Mouse (Mus musculus): ENCODE measurements around the gene Ubash3a. TPM values are rescaled to one million over a fixed set of nuclear protein-coding genes. Genes with fewer than 3 reads are reported as not detected.
"Not testable (repeated sequence)": the region's sequence is repeated elsewhere in the genome, so short reads cannot be mapped to it uniquely, and the experiment has no call there.

Ubash3a gene
- polyA plus RNA-seq, 1 experiment: not detected

GRCm38 (mm10) chr17:31266321-31266950 is 58.8 kb downstream of the Ubash3a start:
- TF ChIP-seq CTCF (IDR thresholded peaks at IDR 0.05; ENCODE audit: borderline replicate concordance, insufficient read depth, low read length): no peak
- TF ChIP-seq POLR2A (IDR thresholded peaks at IDR 0.05; ENCODE audit: low read depth, low read length): no peak
- Histone ChIP-seq H3K4me1 (ENCODE audit: control insufficient read depth, insufficient read depth, low read length) (no peaks in the 10 kb centered on the region), H3K4me3 (ENCODE audit: insufficient read depth, low read length) (no peak overlapping the region), H3K27ac (ENCODE audit: insufficient read depth, low read length) (no peak overlapping the region)

DNA sequence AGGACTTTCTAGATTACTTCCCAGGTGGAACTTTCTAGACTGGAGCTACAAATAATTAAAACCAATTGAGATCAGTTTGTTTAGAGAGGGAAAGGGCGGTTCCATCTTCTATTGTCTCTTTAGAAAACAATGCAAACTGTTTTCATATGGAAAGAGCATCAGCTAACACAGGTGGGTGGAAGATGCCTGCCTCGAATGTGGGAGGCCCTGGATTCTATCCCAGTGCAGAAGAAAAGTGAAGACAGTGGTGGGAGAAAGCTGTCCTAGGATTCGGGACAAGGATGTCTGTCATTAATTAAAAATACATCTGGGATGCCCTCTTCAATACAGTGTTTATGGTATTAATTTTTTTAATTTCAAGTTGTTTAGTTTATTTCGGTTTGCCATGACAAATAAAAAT is 59.5 kb downstream of the Ubash3a start:
- TF ChIP-seq CTCF (IDR thresholded peaks at IDR 0.05; ENCODE audit: borderline replicate concordance, insufficient read depth, low read length): no peak
- no peak for TF ChIP-seq POLR2A (IDR thresholded peaks at IDR 0.05; ENCODE audit: low read depth, low read length)
- Histone ChIP-seq H3K27ac (ENCODE audit: insufficient read depth, low read length) (no peak overlapping the region), H3K4me3 (ENCODE audit: insufficient read depth, low read length) (no peak overlapping the region), H3K4me1 (ENCODE audit: control insufficient read depth, insufficient read depth, low read length) (no peaks in the 10 kb centered on the region)

DNA sequence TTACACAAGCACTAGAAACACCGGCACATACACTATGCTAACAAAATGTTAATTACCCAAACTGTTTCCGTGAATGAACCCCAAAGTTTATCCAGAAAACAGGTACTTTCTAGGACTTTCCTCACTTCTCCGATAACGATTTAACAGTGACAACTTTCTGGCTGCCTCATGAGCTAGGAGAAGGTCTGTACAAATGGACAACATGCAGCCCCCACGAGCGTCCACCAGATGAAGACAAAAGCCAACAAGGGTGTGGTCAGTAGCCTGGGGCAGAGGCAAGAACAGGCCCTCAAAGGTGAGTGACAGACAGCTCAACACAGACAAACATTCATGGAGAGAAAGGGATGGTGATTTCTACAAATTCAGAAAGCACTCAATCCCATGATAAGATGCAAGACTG is 59.9 kb downstream of the Ubash3a start:
- TF ChIP-seq POLR2A (IDR thresholded peaks at IDR 0.05; ENCODE audit: low read depth, low read length) (no peak), CTCF (IDR thresholded peaks at IDR 0.05; ENCODE audit: borderline replicate concordance, insufficient read depth, low read length) (no peak)
- no peak overlapping the region for H3K27ac ChIP-seq (ENCODE audit: insufficient read depth, low read length)
- no peak overlapping the region for H3K4me3 ChIP-seq (ENCODE audit: insufficient read depth, low read length)
- no peaks in the 10 kb centered on the region for H3K4me1 ChIP-seq (ENCODE audit: control insufficient read depth, insufficient read depth, low read length)

DNA sequence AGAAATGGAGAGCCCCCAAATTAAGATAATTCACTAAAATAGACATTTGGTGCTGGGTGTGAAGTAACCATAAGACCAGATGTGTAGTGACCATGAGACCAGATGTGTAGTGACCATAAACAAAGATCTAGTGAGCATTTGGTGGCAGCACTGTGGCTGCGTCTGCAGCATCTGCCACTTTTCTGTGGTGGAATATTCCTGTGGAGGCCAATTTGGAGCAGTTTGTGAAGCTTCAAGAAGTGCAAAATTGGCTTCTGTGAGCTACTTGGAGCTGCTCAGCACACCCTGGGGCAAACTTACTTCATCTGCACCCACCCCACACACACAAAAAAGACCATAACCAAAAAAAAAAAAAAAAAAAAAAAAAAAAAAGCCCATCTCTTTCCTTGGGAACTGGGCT is 60.3 kb downstream of the Ubash3a start:
- Histone ChIP-seq H3K4me1 (ENCODE audit: control insufficient read depth, insufficient read depth, low read length) (no peaks in the 10 kb centered on the region), H3K4me3 (ENCODE audit: insufficient read depth, low read length) (no peak overlapping the region), H3K27ac (ENCODE audit: insufficient read depth, low read length) (no peak overlapping the region)
- TF ChIP-seq CTCF (IDR thresholded peaks at IDR 0.05; ENCODE audit: borderline replicate concordance, insufficient read depth, low read length) (no peak), POLR2A (IDR thresholded peaks at IDR 0.05; ENCODE audit: low read depth, low read length) (no peak)

DNA sequence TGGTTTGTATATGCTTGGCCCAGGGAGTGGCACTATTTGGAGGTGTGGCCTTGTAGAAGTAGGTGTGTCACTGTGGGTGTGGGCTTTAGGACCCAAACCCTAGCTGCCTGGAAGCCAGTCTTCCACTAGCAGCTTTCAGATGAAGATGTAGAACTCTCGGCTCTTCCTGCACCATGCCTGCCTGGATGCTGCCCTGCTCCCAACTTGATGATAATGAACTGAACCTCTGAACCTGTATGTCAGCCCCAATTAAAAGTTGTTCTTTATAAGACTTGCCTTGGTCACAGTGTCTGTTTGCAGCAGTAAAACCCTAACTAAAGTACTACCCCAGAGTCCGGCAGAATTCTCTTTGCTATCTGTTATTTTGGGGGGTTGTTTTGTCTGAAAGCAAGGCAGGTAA is 62.1 kb downstream of the Ubash3a start:
- H3K4me1 ChIP-seq (ENCODE audit: control insufficient read depth, insufficient read depth, low read length): no peaks in the 10 kb centered on the region
- no peak overlapping the region for H3K27ac ChIP-seq (ENCODE audit: insufficient read depth, low read length)
- no peak for TF ChIP-seq POLR2A (IDR thresholded peaks at IDR 0.05; ENCODE audit: low read depth, low read length)
- no peak for TF ChIP-seq CTCF (IDR thresholded peaks at IDR 0.05; ENCODE audit: borderline replicate concordance, insufficient read depth, low read length)
- no peak overlapping the region for H3K4me3 ChIP-seq (ENCODE audit: insufficient read depth, low read length)

DNA sequence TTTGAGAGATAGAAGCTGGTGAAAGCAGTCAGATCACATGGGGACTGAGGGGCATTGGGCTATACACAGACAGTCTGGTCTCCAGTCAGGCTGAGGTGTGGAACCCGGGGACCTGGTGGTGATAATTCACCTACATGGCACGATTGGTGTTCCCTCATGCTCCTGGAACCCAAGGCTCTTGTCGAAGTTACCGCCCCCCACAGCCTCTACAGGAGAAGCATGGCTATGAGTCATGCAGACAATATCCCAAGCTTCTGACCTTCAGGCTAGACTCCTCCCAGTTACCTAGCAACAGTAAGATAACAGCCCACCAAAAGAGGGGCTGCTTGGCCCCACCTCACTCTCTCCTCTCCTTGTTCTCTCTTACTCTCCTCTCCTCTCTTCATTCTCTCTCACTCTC is 62.6 kb downstream of the Ubash3a start:
- Histone ChIP-seq H3K27ac (ENCODE audit: insufficient read depth, low read length) (no peak overlapping the region), H3K4me1 (ENCODE audit: control insufficient read depth, insufficient read depth, low read length) (no peaks in the 10 kb centered on the region), H3K4me3 (ENCODE audit: insufficient read depth, low read length) (no peak overlapping the region)
- no peak for TF ChIP-seq CTCF (IDR thresholded peaks at IDR 0.05; ENCODE audit: borderline replicate concordance, insufficient read depth, low read length)
- no peak for TF ChIP-seq POLR2A (IDR thresholded peaks at IDR 0.05; ENCODE audit: low read depth, low read length)

- H3K4me1 ChIP-seq (ENCODE audit: control insufficient read depth, insufficient read depth, low read length); H3K4me3 ChIP-seq (ENCODE audit: insufficient read depth, low read length); H3K27ac ChIP-seq (ENCODE audit: insufficient read depth, low read length): not testable (repeated sequence)
These were observed 63.1 kb downstream of the Ubash3a start for GRCm38 (mm10) chr17:31270736-31271135.

DNA sequence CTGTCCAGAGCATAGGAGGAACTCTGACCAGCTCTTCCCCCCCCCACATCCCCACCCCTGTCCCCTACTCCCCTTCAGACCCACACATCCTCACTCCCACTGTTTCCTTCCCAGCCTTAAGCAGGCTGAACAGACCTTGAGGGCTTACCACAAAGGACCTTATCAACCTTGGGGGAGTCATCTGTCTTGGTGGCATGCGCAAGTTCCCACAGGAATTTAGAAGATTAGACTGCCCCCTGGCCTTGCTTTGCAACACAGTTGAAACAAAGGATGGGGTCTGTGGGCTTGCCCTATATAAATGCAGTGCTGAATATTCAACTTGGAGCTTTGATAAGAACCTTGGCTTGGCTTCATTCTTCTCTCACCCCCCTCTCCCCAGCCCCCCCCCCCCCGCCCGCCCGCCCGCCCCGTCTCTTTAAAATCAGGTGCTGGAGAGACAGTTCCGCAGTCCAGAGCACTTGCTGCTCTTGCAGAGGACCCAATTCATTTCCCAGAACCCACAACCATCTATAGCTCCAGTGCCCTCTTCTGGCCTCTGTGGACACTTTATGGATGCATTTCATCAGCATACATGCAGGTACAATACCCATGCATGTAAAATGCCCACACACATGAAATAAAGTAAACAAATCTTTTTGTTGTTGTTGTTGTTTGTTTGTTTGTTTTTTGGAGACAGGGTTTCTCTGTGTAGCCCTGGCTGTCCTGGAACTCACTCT is 63.6 kb downstream of the Ubash3a start:
- Histone ChIP-seq H3K27ac (ENCODE audit: insufficient read depth, low read length) (no peak overlapping the region), H3K4me1 (ENCODE audit: control insufficient read depth, insufficient read depth, low read length) (no peaks in the 10 kb centered on the region), H3K4me3 (ENCODE audit: insufficient read depth, low read length) (no peak overlapping the region)
- TF ChIP-seq CTCF (IDR thresholded peaks at IDR 0.05; ENCODE audit: borderline replicate concordance, insufficient read depth, low read length) (no peak), POLR2A (IDR thresholded peaks at IDR 0.05; ENCODE audit: low read depth, low read length) (no peak)

GRCm38 (mm10) chr17:31272416-31273165 is 64.9 kb downstream of the Ubash3a start:
- H3K27ac ChIP-seq (ENCODE audit: insufficient read depth, low read length): no peak overlapping the region
- H3K4me1 ChIP-seq (ENCODE audit: control insufficient read depth, insufficient read depth, low read length): no peaks in the 10 kb centered on the region
- TF ChIP-seq CTCF (IDR thresholded peaks at IDR 0.05; ENCODE audit: borderline replicate concordance, insufficient read depth, low read length) (no peak), POLR2A (IDR thresholded peaks at IDR 0.05; ENCODE audit: low read depth, low read length) (no peak)
- H3K4me3 ChIP-seq (ENCODE audit: insufficient read depth, low read length): no peak overlapping the region

DNA sequence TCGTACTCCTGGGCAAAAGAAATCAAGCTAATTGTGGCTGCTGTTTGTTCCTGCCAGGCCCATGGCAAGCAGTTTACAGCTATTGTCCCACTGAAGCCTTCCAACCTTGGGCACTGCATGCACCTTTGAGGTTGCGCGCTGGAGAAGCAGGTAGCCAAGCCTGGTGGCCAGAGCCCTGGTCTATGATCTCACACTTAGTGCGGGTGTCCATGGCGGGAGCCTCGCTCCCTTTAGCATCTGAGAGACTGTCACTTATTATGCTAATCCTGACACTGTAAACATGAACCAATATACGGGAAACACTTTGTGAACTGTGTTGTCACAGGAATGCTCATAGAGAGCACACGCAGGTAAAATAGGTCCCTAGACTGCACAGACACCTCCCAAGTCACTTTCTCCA is 66.0 kb downstream of the Ubash3a start:
- no peak for TF ChIP-seq CTCF (IDR thresholded peaks at IDR 0.05; ENCODE audit: borderline replicate concordance, insufficient read depth, low read length)
- no peak for TF ChIP-seq POLR2A (IDR thresholded peaks at IDR 0.05; ENCODE audit: low read depth, low read length)
- H3K4me1 ChIP-seq (ENCODE audit: control insufficient read depth, insufficient read depth, low read length): no peaks in the 10 kb centered on the region
- no peak overlapping the region for H3K4me3 ChIP-seq (ENCODE audit: insufficient read depth, low read length)
- H3K27ac ChIP-seq (ENCODE audit: insufficient read depth, low read length): no peak overlapping the region

Measured in embryonic fibroblast, embryonic 13.5 days (primary cell).